Mouse (Mus musculus): ENCODE results near the gene Zbtb8b. TPM values are rescaled to one million over a fixed set of nuclear protein-coding genes. Genes with fewer than 3 reads are reported as not detected.

Gene Zbtb8b
- total RNA-seq, 2 experiments from 2014 or later = not detected

DNA sequence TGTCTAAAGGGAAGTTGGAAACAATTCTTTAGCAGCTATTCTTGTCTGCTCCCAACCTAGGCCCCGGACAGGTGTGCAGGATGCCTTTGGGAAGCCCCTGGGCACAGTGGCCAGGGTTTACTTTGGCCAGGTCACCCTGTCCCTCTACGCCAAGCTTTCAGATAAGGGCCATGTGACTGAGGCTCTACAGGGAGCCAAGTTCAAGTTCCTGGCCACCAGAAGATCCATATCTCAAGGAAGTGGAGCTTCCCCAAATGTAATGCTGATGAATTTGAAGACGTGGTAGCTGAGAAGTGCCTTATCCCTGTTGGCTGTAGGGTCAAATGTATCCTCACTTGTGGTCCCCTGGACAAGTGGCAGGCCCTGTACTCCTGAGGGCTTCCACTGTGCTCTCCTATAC is 60.8 kb downstream of the Zbtb8b start:
- ATAC-seq (replicated peaks; ENCODE audit: low FRiP score, poor library complexity, severe bottlenecking) = no peak

DNA sequence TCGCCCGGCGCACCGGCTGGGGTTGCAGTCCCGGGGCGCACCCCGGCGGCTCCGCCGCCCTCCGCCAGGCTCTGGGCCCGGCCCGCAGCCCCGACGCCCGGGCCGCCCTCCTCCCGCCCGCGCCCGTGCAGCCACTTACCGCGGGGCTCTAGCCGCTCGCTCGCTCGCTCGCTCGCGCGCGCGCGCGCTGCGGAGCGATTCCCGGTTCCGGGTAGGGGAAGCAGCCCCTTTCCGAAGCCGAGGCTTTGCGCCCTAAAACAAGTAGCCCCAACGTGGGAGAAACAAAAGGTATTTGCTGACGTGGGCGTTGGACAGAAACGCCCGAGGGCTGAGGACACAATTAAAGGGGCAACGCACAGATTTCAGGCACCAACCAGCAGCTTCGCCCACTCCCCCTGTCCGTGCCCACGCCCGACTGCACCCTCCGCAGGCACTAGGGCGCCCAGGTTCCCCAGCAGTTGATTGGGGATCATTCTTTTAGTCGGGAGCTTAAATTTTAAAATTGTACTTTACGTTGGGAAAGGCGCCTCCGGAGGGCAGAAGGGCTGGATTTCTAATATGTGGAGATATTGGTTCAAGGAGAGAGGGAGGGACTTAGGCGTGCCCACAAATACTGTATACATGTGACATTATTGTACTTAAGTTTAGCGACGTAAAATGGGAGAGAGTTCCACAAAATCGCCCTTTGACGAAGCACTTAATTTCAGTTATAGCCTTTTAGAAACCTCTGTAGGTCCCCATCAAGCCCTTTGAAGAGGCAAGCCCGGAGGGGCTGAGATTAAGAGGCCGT is 62.9 kb downstream of the Zbtb8b start, which contains the start of gene Zbtb8a:
Zbtb8a (minus strand) TSS at position 516 of the 790 bp plus-strand sequence.
- ATAC-seq (replicated peaks; ENCODE audit: low FRiP score, poor library complexity, severe bottlenecking) = peak; percentile 31

DNA sequence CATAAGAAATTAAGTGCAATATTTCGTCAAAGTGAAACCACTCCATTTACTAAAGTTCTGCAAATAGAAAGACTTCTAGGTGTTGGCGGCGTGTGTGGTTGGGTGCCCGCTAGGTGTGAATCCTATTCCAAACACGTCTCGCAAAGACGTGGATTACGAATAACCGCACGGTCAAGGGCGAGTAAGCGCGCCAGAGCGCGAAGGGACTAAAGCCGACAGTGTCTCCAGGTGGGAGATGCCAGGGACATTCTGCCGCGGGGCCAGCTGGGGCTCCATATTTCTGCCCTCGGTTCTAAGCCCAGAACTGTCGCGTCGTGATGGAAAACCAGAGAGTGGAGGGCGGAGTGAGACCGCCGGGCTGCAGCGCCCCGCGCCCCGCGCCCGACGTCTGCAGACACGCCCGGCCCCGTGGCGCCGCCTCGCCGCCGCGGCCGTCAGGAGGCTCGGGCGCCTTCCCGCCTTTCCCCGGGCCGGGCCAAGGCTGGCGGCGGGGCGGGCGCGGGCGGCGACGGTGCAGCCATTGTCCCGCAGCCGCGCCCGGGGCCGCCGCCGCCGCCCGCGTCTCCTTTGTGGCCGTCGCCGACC is 63.6 kb downstream of the Zbtb8b start:
- ATAC-seq (replicated peaks; ENCODE audit: low FRiP score, poor library complexity, severe bottlenecking) = peak; percentile 64

DNA sequence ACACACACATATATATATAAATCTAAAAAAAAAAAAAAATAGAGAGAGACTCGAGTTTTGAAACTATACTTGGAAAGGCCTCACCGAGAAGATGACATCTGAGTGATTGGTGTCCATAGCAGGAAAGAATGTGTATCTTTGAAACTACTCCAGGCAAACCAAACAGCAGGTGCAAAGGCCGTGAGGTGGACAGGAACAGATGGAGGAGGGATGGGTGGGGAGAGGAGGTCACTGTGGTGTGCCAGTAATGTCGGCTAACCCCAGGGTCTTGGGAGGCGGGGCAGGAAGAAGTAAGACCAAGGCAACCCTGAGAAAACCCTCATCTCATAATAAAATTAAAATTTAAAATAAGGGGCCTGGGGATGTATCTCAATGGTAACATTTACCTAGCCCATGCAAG is 64.8 kb downstream of the Zbtb8b start:
- no peak for ATAC-seq (replicated peaks; ENCODE audit: low FRiP score, poor library complexity, severe bottlenecking)

Other genes starting within 250 kb of the Zbtb8b start
- gene C77080, start 179.4 kb downstream of the Zbtb8b start, total RNA-seq (2015; ENCODE audit: low replicate concordance) = not detected in 2 replicates
- gene C77080, start 179.4 kb downstream of the Zbtb8b start, total RNA-seq (2017; ENCODE audit: low replicate concordance) = not detected in 2 replicates
- not detected in 2 replicates for gene Sync, start 153.2 kb downstream of the Zbtb8b start, total RNA-seq (2015; ENCODE audit: low replicate concordance)
- gene Sync, start 153.2 kb downstream of the Zbtb8b start, total RNA-seq (2017; ENCODE audit: low replicate concordance) = 0.56 TPM in 1 of 2 replicates, not detected in the other
- 60.2 and 64.6 TPM in 2 replicates for gene Rbbp4, start 105.5 kb downstream of the Zbtb8b start, total RNA-seq (2015; ENCODE audit: low replicate concordance)
- 61.6 and 122 TPM in 2 replicates for gene Rbbp4, start 105.5 kb downstream of the Zbtb8b start, total RNA-seq (2017; ENCODE audit: low replicate concordance)
- 6.9 and 14.8 TPM in 2 replicates for gene Zbtb8os, start 105.2 kb downstream of the Zbtb8b start, total RNA-seq (2015; ENCODE audit: low replicate concordance)
- gene Zbtb8os, start 105.2 kb downstream of the Zbtb8b start, total RNA-seq (2017; ENCODE audit: low replicate concordance) = 4.9 and 19.1 TPM in 2 replicates
- 2.3 TPM in 1 of 2 replicates, not detected in the other for gene Zbtb8a, start 62.7 kb downstream of the Zbtb8b start, total RNA-seq (2015; ENCODE audit: low replicate concordance)
- 1.5 and 1.7 TPM in 2 replicates for gene Zbtb8a, start 62.7 kb downstream of the Zbtb8b start, total RNA-seq (2017; ENCODE audit: low replicate concordance)
- gene Bsdc1, start 20.7 kb upstream of the Zbtb8b start, total RNA-seq (2015; ENCODE audit: low replicate concordance) = 720 and 842 TPM in 2 replicates
- gene Bsdc1, start 20.7 kb upstream of the Zbtb8b start, total RNA-seq (2017; ENCODE audit: low replicate concordance) = 1,074 and 1,469 TPM in 2 replicates
- not detected in 2 replicates for gene Tssk3, start 50.2 kb upstream of the Zbtb8b start, total RNA-seq (2015; ENCODE audit: low replicate concordance)
- gene Tssk3, start 50.2 kb upstream of the Zbtb8b start, total RNA-seq (2017; ENCODE audit: low replicate concordance) = not detected in 2 replicates
- 3.3 TPM in 1 of 2 replicates, not detected in the other for gene Fam229a, start 50.3 kb upstream of the Zbtb8b start, total RNA-seq (2015; ENCODE audit: low replicate concordance)
- gene Fam229a, start 50.3 kb upstream of the Zbtb8b start, total RNA-seq (2017; ENCODE audit: low replicate concordance) = 0.68 and 2.1 TPM in 2 replicates
- 12.5 and 23.4 TPM in 2 replicates for gene Marcksl1, start 72.7 kb upstream of the Zbtb8b start, total RNA-seq (2015; ENCODE audit: low replicate concordance)
- 7.4 and 13.1 TPM in 2 replicates for gene Marcksl1, start 72.7 kb upstream of the Zbtb8b start, total RNA-seq (2017; ENCODE audit: low replicate concordance)
- gene Hdac1, start 101.9 kb upstream of the Zbtb8b start, total RNA-seq (2015; ENCODE audit: low replicate concordance) = 41.1 and 45.8 TPM in 2 replicates
- gene Hdac1, start 101.9 kb upstream of the Zbtb8b start, total RNA-seq (2017; ENCODE audit: low replicate concordance) = 27.0 and 42.9 TPM in 2 replicates
- 2.9 TPM in 1 of 2 replicates, not detected in the other for gene Lck, start 132.8 kb upstream of the Zbtb8b start, total RNA-seq (2015; ENCODE audit: low replicate concordance)
- gene Lck, start 132.8 kb upstream of the Zbtb8b start, total RNA-seq (2017; ENCODE audit: low replicate concordance) = 4.3 and 6.1 TPM in 2 replicates
- not detected in 2 replicates for gene Fam167b, start 137.7 kb upstream of the Zbtb8b start, total RNA-seq (2015; ENCODE audit: low replicate concordance)
- gene Fam167b, start 137.7 kb upstream of the Zbtb8b start, total RNA-seq (2017; ENCODE audit: low replicate concordance) = not detected in 2 replicates
- 92.8 and 113 TPM in 2 replicates for gene Eif3i, start 159.8 kb upstream of the Zbtb8b start, total RNA-seq (2015; ENCODE audit: low replicate concordance)
- gene Eif3i, start 159.8 kb upstream of the Zbtb8b start, total RNA-seq (2017; ENCODE audit: low replicate concordance) = 50.9 and 56.7 TPM in 2 replicates
- gene Tmem234, start 159.8 kb upstream of the Zbtb8b start, total RNA-seq (2015; ENCODE audit: low replicate concordance) = 37.9 and 60.8 TPM in 2 replicates
- gene Tmem234, start 159.8 kb upstream of the Zbtb8b start, total RNA-seq (2017; ENCODE audit: low replicate concordance) = 82.2 and 119 TPM in 2 replicates
- not detected in 2 replicates for gene Dcdc2b, start 173.4 kb upstream of the Zbtb8b start, total RNA-seq (2015; ENCODE audit: low replicate concordance)
- not detected in 2 replicates for gene Dcdc2b, start 173.4 kb upstream of the Zbtb8b start, total RNA-seq (2017; ENCODE audit: low replicate concordance)
- gene Iqcc, start 178.2 kb upstream of the Zbtb8b start, total RNA-seq (2015; ENCODE audit: low replicate concordance) = 1.7 and 2.7 TPM in 2 replicates
- gene Iqcc, start 178.2 kb upstream of the Zbtb8b start, total RNA-seq (2017; ENCODE audit: low replicate concordance) = 0.98 and 2.6 TPM in 2 replicates
- gene Ccdc28b, start 183.1 kb upstream of the Zbtb8b start, total RNA-seq (2015; ENCODE audit: low replicate concordance) = 2.1 and 22.4 TPM in 2 replicates
- 5.2 and 11.7 TPM in 2 replicates for gene Ccdc28b, start 183.1 kb upstream of the Zbtb8b start, total RNA-seq (2017; ENCODE audit: low replicate concordance)
- gene Txlna, start 200.2 kb upstream of the Zbtb8b start, total RNA-seq (2015; ENCODE audit: low replicate concordance) = 6.7 and 10.0 TPM in 2 replicates
- 11.3 and 20.8 TPM in 2 replicates for gene Txlna, start 200.2 kb upstream of the Zbtb8b start, total RNA-seq (2017; ENCODE audit: low replicate concordance)
- gene Kpna6, start 231.9 kb upstream of the Zbtb8b start, total RNA-seq (2015; ENCODE audit: low replicate concordance) = 7.9 and 11.9 TPM in 2 replicates
- 7.6 and 10.3 TPM in 2 replicates for gene Kpna6, start 231.9 kb upstream of the Zbtb8b start, total RNA-seq (2017; ENCODE audit: low replicate concordance)

Measured in erythroblast, adult 5-6 weeks (primary cell).